22 mouse cellular contexts compared by ENCODE assay signal in the genomic region with DNA sequence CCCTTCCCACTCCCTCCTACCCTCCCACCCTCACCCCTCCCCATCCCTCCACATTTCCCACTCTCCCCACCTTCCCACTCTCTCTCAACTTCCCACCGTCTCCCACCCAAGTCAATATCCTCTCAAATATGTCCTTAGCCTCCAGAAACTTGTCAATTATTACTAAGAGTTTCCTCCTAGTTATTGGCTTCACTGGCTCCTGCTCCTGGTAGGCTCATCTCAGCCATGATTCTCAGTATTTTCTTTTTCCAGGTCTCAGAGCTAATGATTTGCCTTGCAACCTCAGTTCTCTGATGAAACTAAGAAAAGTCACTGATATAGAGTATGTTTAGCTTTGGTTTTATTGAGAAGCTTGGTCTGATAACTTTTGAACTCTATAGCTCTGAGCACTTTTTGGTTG.
"Had no signal": no experiment of that assay in that cellular context is flagged by ENCODE, and none has a peak within 500 bp of the region (broad histone marks: within the 10 kb centered on the region; RNA-seq: fewer than 3 reads in every experiment).

No protein-coding gene starts in this region.

- H3K4me2 ChIP-seq: heart, embryonic 11.5 days; heart, embryonic 13.5 days; heart, embryonic 15.5 days; hindbrain, embryonic 13.5 days; hindbrain, embryonic 15.5 days; limb, embryonic 13.5 days; limb, embryonic 15.5 days; liver, embryonic 12.5 days had no signal

- ATAC-seq: forebrain, postnatal 0 days; hindbrain, postnatal 0 days; intestine, embryonic 16.5 days; liver, embryonic 12.5 days had no signal

- H3K9ac ChIP-seq: forebrain, postnatal 0 days; heart, embryonic 13.5 days; heart, embryonic 15.5 days; hindbrain, embryonic 13.5 days; hindbrain, embryonic 15.5 days; limb, embryonic 13.5 days; limb, embryonic 15.5 days; liver, embryonic 12.5 days; liver, embryonic 14.5 days had no signal

- DNase-seq: forebrain, postnatal 0 days; gastrocnemius, postnatal 14 days; gastrocnemius, postnatal 36 days; heart, adult 11 months; heart, adult 2 months; heart, postnatal 14 days; heart, postnatal 36 days; layer of hippocampus, adult 9-11 months; layer of hippocampus, postnatal 36 days; left cerebral cortex, postnatal 4 days; lung, adult 18-20 months had no signal

- H3K36me3 ChIP-seq: heart, embryonic 13.5 days; heart, embryonic 15.5 days; hindbrain, embryonic 13.5 days; hindbrain, embryonic 15.5 days; limb, embryonic 13.5 days; limb, embryonic 15.5 days; liver, embryonic 12.5 days had no signal

- H3K4me3 ChIP-seq: heart, adult 2 months; heart, embryonic 13.5 days; heart, embryonic 15.5 days; hindbrain, embryonic 13.5 days; hindbrain, embryonic 15.5 days; limb, embryonic 13.5 days; limb, embryonic 15.5 days; liver, embryonic 12.5 days had no signal

- H3K9me3 ChIP-seq: heart, embryonic 13.5 days; heart, embryonic 15.5 days; hindbrain, embryonic 13.5 days; hindbrain, embryonic 15.5 days; limb, embryonic 13.5 days; limb, embryonic 15.5 days; liver, embryonic 12.5 days had no signal

- H3K27me3 ChIP-seq: heart, embryonic 13.5 days; heart, embryonic 15.5 days; hindbrain, embryonic 13.5 days; hindbrain, embryonic 15.5 days; limb, embryonic 13.5 days; limb, embryonic 15.5 days; liver, embryonic 12.5 days had no signal

- H3K27ac ChIP-seq: heart, adult 2 months; heart, embryonic 13.5 days; heart, embryonic 15.5 days; hindbrain, embryonic 13.5 days; hindbrain, embryonic 15.5 days; hindbrain, postnatal 0 days; limb, embryonic 13.5 days; limb, embryonic 15.5 days; liver, embryonic 12.5 days; liver, embryonic 14.5 days had no signal

- H3K4me1 ChIP-seq: heart, embryonic 13.5 days; heart, embryonic 15.5 days; hindbrain, embryonic 13.5 days; hindbrain, embryonic 15.5 days; limb, embryonic 13.5 days; limb, embryonic 15.5 days; liver, embryonic 12.5 days had no signal
